Mouse (Mus musculus) embryonic facial prominence, embryonic 15.5 days (tissue): Measurements from ENCODE around the gene Cidec. TPM values are rescaled to one million over a fixed set of nuclear protein-coding genes. Genes with fewer than 3 reads are reported as not detected.

Experiments
- ATAC-seq: fragments of 200-750 bp; cut with Nextera tagmentation; 2 replicates; pipeline ENCODE4 v1.8.0; 2017; ENCODE audit warnings: low read depth, moderate TSS enrichment; ENCODE audit not compliant: insufficient number of reproducible peaks, low FRiP score, low TSS enrichment
- H3K27ac ChIP-seq: fragments of 300-500 bp; sonication (generic); replicated peaks from 2 replicates; pipeline ENCODE4 v1.5.1; 2015; ENCODE audit warnings: mild to moderate bottlenecking, inconsistent platforms
- H3K27me3 ChIP-seq: fragments of 300-500 bp; sonication (generic); 2 replicates; pipeline ENCODE4 v1.6.1; 2015; ENCODE audit warnings: inconsistent platforms
- H3K36me3 ChIP-seq: fragments of 300-500 bp; sonication (generic); 2 replicates; pipeline ENCODE4 v1.6.1; 2015; ENCODE audit warnings: mild to moderate bottlenecking, inconsistent platforms
- H3K4me1 ChIP-seq: fragments of 300-500 bp; sonication (generic); 2 replicates; pipeline ENCODE4 v1.6.1; 2015; ENCODE audit warnings: inconsistent platforms
- H3K4me2 ChIP-seq: fragments of 300-500 bp; sonication (generic); replicated peaks from 2 replicates; pipeline ENCODE4 v1.6.1; 2015; ENCODE audit warnings: mild to moderate bottlenecking, inconsistent platforms
- H3K4me3 ChIP-seq: fragments of 300-500 bp; sonication (generic); replicated peaks from 2 replicates; pipeline ENCODE4 v1.5.1; 2015; ENCODE audit warnings: mild to moderate bottlenecking, inconsistent platforms
- H3K9ac ChIP-seq: fragments of 300-500 bp; sonication (generic); 2 replicates; pipeline ENCODE4 v1.6.1; 2015; ENCODE audit warnings: inconsistent platforms
- H3K9me3 ChIP-seq: fragments of 300-500 bp; sonication (generic); replicated peaks from 2 replicates; pipeline ENCODE4 v1.6.1; 2016; ENCODE audit warnings: inconsistent platforms
- WGBS: fragments of 180-500 bp; shearing (Covaris S2); methylation state at CpG from one replicate; pipeline ENCODE4 v1.1.7; 2015; 5-methylcytosine and 5-hydroxymethylcytosine counted together
- polyA plus RNA-seq: library from polyadenylated mRNA; unstranded; fragments of >200 nt; fragmentation: Nextera tagmentation; extraction: Ambion mirVana; gene quantifications from 2 replicates; pipeline ENCODE4 v1.2.1, GENCODE M21; 2015

The Cidec gene
- not detected in 2 replicates for polyA plus RNA-seq

DNA sequence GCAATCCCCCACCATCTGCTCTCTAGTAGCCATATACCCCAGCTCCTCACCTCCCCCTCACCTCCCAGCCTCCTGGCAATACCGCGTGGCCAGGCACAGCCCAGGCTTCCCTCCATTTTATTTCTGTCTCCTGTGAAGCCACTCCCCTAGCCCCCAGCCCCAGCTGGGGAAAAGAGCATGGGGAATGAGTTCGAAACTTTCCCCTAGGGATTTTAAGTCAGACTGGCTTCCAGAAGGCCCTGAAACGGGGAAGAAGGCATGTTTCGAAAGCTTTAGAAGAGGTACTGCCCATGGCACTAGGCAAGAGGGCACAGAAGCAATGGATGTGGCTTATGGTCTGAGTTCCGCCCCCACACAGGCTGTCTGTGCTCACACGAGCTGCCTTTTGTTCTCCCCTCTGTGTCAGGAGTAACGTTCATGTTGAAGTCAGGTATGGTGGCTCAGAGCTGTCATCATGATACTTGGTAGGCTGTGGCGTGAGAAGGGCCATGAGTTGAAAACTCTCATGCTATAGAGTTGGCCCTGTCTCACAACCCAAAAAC lies at the start of gene Cidec:
Gene Cidec, minus strand, starts transcription at position 97 of the 542 bp plus-strand sequence.
- Histone ChIP-seq H3K4me2 (no peak within 1 kb of the TSS), H3K9ac (no peak within 1 kb of the TSS), H3K9me3 (no peaks in the 10 kb centered on the region), H3K4me3 (no peak within 1 kb of the TSS), H3K4me1 (no peaks in the 10 kb centered on the region), H3K27ac (no peak within 1 kb of the TSS), H3K27me3 (no peaks in the 10 kb centered on the region), H3K36me3 (no peaks in the 10 kb centered on the region)
- 76% methylated on average over 9 of the region's 9 CpGs for WGBS
- ATAC-seq: no peak

DNA sequence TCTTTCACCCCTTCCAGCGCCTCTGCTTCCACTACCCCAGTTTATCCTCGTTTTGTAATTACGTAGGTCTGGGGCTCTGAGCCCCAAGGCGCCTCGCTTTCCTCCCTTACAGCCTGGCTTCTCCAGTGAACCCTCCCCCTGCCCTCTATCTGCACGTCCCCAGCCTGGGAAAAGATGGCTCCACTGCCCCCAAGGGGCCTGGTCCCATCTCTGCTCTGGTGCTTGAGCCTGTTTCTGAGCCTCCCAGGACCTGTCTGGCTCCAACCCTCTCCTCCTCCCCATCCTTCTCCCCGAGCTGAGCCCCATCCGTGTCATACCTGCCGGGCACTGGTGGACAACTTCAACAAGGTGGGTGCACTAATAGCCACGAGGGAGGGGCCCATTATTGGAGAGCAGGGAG lies 48.2 kb upstream of the Cidec start:
- no peaks in the 10 kb centered on the region for H3K9me3 ChIP-seq
- ATAC-seq: 0 out of 2 replicates have a peak, but pooled peaks have one; percentile 21

DNA sequence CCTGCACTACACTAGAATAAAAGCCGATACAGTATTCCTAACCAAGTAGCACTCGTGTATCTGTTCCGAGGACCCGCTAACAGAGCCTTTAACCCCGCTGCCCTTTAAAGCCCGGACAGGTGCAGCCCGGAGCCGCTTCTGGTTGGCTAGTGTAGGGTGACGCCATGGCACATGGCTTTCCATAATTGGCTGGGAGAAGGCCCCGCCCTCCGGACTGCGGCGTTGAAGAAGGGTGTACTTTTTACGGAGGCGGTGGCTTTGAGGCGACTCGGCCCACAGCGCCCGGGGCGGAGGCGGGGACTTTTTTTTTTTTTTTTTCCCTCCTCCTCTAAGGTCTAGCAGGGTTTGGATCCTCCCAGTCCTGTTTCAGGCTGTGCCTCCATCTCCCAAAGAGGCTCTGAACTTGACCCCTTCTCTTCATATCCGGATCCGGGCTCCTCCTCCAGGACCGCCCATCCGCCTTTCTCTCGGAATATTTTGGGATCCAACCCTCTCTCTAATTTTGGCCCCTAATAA lies 47.6 kb upstream of the Cidec start, which contains the start of gene Creld1:
Gene Creld1, plus strand, starts transcription at position 198 of the 516 bp plus-strand sequence.
- peak within 1 kb of the TSS; percentile 66 for H3K27ac ChIP-seq
- peak; percentile 90 for ATAC-seq
- H3K4me3 ChIP-seq: peak within 1 kb of the TSS; percentile 47
- H3K4me1 ChIP-seq: peaks cover 42% of the 10 kb centered on the region
- WGBS: 1% methylated on average over 26 of the region's 26 CpGs
- no peaks in the 10 kb centered on the region for H3K9me3 ChIP-seq
- peak within 1 kb of the TSS; percentile 75 for H3K4me2 ChIP-seq
- no peaks in the 10 kb centered on the region for H3K36me3 ChIP-seq
- peak within 1 kb of the TSS; percentile 3; the same call in 1 of the 2 replicates for H3K9ac ChIP-seq
- H3K27me3 ChIP-seq: peaks cover 34% of the 10 kb centered on the region

More for the DNA sequence above, 48.2 kb upstream of the Cidec start:
- H3K27ac ChIP-seq: peak overlapping the region; percentile 66; the same call in 1 of the 2 replicates
- no peaks in the 10 kb centered on the region for H3K36me3 ChIP-seq
- H3K4me1 ChIP-seq: peaks cover 42% of the 10 kb centered on the region
- H3K4me2 ChIP-seq: peak overlapping the region; percentile 75
- H3K9ac ChIP-seq: peak overlapping the region; percentile 3; the same call in 1 of the 2 replicates
- H3K27me3 ChIP-seq: peaks cover 32% of the 10 kb centered on the region
- 11% methylated on average over 10 of the region's 10 CpGs for WGBS
- H3K4me3 ChIP-seq: peak overlapping the region; percentile 47

DNA sequence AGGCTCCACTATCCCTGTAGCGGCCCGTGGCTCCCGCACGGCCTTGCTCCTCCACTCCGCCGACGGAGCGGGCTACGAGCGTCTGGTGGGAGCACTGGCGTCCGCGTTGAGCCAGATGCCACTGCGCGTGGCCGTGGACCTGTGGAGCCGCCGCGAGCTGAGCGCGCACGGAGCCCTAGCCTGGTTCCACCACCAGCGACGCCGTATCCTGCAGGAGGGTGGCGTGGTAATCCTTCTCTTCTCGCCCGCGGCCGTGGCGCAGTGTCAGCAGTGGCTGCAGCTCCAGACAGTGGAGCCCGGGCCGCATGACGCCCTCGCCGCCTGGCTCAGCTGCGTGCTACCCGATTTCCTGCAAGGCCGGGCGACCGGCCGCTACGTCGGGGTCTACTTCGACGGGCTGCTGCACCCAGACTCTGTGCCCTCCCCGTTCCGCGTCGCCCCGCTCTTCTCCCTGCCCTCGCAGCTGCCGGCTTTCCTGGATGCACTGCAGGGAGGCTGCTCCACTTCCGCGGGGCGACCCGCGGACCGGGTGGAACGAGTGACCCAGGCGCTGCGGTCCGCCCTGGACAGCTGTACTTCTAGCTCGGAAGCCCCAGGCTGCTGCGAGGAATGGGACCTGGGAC lies 47.0 kb upstream of the Cidec start:
- Histone ChIP-seq H3K4me1 (peaks cover 37% of the 10 kb centered on the region), H3K9ac (no peak overlapping the region), H3K27me3 (peaks cover 34% of the 10 kb centered on the region), H3K4me3 (peak overlapping the region; percentile 47), H3K9me3 (no peaks in the 10 kb centered on the region), H3K27ac (peak overlapping the region; percentile 60), H3K36me3 (no peaks in the 10 kb centered on the region), H3K4me2 (peak overlapping the region; percentile 75)
- WGBS: 4% methylated on average over 65 of the region's 65 CpGs
- ATAC-seq: peak; percentile 4; the same call in 1 of the 2 replicates

DNA sequence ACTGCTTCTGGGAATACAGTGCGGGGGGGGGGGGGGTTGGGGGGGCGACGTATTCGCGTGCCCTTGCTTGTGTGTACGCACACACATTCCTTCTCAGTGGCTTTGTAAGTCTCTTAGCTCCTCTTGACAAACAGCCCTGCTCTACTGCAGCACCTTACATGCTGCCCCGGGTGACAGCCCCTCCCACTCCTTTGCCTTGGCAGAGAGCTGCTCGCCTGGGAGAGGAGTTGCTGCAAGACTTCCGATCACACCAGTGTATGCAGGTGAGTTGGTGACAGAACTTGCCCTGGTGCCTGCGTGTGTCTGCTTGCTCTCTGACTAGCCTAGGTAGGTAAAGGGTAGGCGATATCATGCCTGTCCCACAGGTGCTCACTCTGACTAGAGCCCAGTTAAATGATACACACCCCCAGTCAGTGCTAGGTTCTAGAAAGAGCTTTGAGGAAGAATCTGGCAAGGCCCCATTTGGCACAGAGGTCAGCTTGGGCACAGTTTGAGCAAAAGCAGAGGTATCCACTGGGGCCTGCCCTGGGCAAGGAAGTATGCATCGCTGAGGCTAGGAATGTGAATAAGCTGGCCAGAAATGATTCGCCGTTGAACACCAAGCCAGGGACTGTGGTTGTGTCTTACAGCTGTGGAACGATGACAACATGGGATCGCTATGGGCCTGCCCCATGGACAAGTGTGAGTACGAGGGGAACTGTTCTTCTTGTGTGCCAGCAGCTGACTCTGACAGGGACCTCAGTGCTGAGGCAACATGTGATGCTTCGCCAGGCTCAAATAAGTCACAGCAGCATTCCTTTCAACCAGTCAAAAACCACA lies 45.2 kb upstream of the Cidec start:
- no peak overlapping the region for H3K4me2 ChIP-seq
- no peaks in the 10 kb centered on the region for H3K9me3 ChIP-seq
- H3K4me1 ChIP-seq: peaks cover 28% of the 10 kb centered on the region
- no peak for ATAC-seq
- H3K27ac ChIP-seq: no peak overlapping the region; the same call in 1 of the 2 replicates
- 48% methylated on average over 18 of the region's 18 CpGs for WGBS
- no peaks in the 10 kb centered on the region for H3K36me3 ChIP-seq
- peaks cover 34% of the 10 kb centered on the region for H3K27me3 ChIP-seq
- H3K9ac ChIP-seq: no peak overlapping the region
- no peak overlapping the region for H3K4me3 ChIP-seq

DNA sequence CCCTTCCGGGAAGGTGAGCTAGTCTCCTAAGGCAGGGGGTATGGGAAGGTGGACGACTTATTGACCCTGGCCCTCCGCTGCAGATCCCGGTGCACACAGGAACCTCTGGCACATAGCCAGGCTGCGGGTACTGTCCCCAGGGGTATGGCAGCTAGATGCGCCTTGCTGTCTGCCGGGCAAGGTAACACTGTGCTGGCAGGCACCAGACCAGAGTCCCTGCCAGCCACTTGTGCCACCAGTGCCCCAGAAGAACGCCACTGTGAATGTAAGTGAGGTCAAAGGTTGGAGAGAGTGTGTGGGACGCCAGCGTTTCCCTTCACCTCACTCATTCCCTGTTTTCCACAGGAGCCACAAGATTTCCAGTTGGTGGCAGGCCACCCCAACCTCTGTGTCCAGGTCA lies 43.3 kb upstream of the Cidec start:
- H3K4me3 ChIP-seq: no peak overlapping the region
- no peaks in the 10 kb centered on the region for H3K36me3 ChIP-seq
- H3K27me3 ChIP-seq: peaks cover 34% of the 10 kb centered on the region
- WGBS: 75% methylated on average over 10 of the region's 10 CpGs
- H3K4me1 ChIP-seq: peaks cover 26% of the 10 kb centered on the region
- H3K9ac ChIP-seq: no peak overlapping the region
- no peaks in the 10 kb centered on the region for H3K9me3 ChIP-seq
- H3K27ac ChIP-seq: no peak overlapping the region
- ATAC-seq: no peak
- H3K4me2 ChIP-seq: no peak overlapping the region

DNA sequence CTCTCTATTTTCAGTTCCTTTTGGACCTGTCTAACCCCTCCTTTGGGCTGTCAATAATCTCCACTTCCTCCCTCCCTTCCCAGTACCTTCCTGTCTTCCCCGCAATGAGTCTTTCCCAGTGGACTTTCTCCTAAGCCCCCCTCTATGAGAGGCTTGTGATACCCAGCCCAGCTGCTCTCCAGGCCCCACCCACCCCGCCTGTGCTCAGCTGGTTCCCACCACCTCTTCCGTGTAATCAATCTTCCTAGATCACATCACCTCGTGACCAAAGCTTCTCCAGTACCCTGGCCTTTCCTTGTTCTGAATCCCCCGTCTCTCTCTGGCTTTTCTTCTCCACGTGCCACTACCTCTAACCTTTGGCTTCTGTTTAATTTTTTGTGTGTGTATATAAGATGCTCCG lies 41.8 kb upstream of the Cidec start:
- H3K27ac ChIP-seq: no peak overlapping the region
- peaks cover 26% of the 10 kb centered on the region for H3K27me3 ChIP-seq
- no peak overlapping the region for H3K4me2 ChIP-seq
- no peak overlapping the region for H3K9ac ChIP-seq
- H3K9me3 ChIP-seq: no peaks in the 10 kb centered on the region
- WGBS: 43% methylated on average over 7 of the region's 7 CpGs
- ATAC-seq: no peak
- no peak overlapping the region for H3K4me3 ChIP-seq
- peaks cover 13% of the 10 kb centered on the region for H3K4me1 ChIP-seq
- H3K36me3 ChIP-seq: no peaks in the 10 kb centered on the region

DNA sequence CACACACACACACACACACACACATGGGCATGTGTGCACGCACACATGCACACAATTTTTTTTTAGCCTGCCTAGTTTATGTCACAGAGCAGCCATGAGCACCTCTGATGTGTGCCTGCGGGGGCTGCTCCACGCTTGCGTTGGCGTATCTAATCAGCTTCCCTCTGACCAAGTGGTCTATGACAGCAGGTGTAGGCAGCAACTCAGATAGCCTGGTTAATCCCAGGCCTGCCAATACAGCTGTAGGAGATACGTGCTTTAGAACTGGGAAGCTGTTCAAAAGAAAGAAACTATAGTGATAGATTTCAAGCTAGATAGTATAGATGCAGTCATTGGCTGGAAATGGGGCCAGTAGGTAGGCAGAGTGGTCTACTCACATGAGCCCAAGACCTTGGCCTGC lies 38.2 kb upstream of the Cidec start:
- 75% methylated on average over 6 of the region's 6 CpGs for WGBS
- no peak overlapping the region for H3K27ac ChIP-seq
- no peak overlapping the region for H3K4me3 ChIP-seq
- no peak for ATAC-seq
- H3K4me2 ChIP-seq: no peak overlapping the region
- H3K36me3 ChIP-seq: no peaks in the 10 kb centered on the region
- H3K27me3 ChIP-seq: peaks cover 13% of the 10 kb centered on the region; the same call in 1 of the 2 replicates
- no peaks in the 10 kb centered on the region for H3K9me3 ChIP-seq
- no peak overlapping the region for H3K9ac ChIP-seq
- H3K4me1 ChIP-seq: peaks cover 30% of the 10 kb centered on the region

DNA sequence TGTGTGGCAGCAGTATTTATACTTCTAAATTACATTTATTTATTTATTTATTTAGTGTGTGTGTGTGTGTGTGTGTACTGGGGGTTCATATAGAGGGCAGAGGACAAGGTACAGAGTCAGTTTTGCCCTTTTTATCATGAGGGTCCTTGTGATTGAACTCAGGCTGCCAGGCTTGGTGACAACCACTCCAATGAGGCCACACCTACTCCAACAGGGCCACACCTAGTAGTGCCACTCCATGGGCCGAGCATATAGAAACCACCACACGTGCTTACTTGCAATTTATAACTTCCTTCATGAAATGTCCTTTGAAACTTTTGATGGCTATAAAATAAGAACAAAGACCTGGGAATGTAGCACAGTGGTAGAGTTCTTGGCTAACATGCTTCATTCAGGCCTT lies 37.7 kb upstream of the Cidec start:
- 78% methylated on average over 2 of the region's 2 CpGs for WGBS
- H3K9ac ChIP-seq: no peak overlapping the region
- H3K4me2 ChIP-seq: no peak overlapping the region
- peaks cover 11% of the 10 kb centered on the region; the same call in 1 of the 2 replicates for H3K27me3 ChIP-seq
- H3K36me3 ChIP-seq: no peaks in the 10 kb centered on the region
- H3K4me3 ChIP-seq: no peak overlapping the region
- H3K4me1 ChIP-seq: peaks cover 33% of the 10 kb centered on the region
- H3K27ac ChIP-seq: no peak overlapping the region
- H3K9me3 ChIP-seq: no peaks in the 10 kb centered on the region
- no peak for ATAC-seq

DNA sequence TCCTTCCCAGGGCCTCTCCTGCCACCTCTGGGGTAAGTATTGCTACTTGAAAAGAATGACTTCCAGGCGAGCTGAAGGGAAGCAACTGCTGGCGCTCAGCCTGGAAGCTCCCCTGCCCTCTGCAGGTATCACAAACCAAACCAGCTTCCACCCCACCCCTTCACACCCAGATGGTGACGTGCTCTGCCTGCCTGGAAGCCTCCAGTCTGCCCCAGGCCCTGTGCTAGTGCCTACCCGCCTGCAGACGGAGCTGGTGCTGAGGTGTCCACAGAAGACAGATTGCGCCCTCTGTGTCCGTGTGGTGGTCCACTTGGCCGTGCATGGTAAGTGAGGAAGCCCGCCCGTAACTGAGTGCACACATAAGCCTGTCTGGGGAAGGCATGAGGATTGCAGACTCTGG lies 36.5 kb upstream of the Cidec start:
- peak overlapping the region; percentile 34 for H3K4me3 ChIP-seq
- H3K9me3 ChIP-seq: no peaks in the 10 kb centered on the region
- H3K27ac ChIP-seq: peak overlapping the region; percentile 81
- peak overlapping the region; percentile 53 for H3K4me2 ChIP-seq
- H3K9ac ChIP-seq: no peak overlapping the region; the same call in 1 of the 2 replicates
- H3K4me1 ChIP-seq: peaks cover 33% of the 10 kb centered on the region
- no peak for ATAC-seq
- 71% methylated on average over 10 of the region's 10 CpGs for WGBS
- peaks cover 11% of the 10 kb centered on the region; the same call in 1 of the 2 replicates for H3K27me3 ChIP-seq
- no peaks in the 10 kb centered on the region for H3K36me3 ChIP-seq
